Mouse (Mus musculus) heart, adult 18-20 months (tissue): ENCODE data around the gene Dennd1a. TPM values are rescaled to one million over a fixed set of nuclear protein-coding genes. Genes with fewer than 3 reads are reported as not detected.

ENCODE experiments used
- DNase-seq, 2 experiments: peaks; one replicate each; pipeline ENCODE4 v3.0.0; 2021 to 2022; ENCODE audit warnings: mixed read lengths in 1 of 2
- total RNA-seq, 2 experiments: library from RNA; stranded (reverse); gene quantifications; 2 replicates each; pipeline ENCODE4 v1.2.3; 2021

Gene Dennd1a
- total RNA-seq, 2 experiments from 2014 or later, result 22.9 to 27.2 TPM

- peak; percentile 27 to 40 for DNase-seq
Measured at GRCm38 (mm10) chr2:38164326-38165035, 122.7 kb downstream of the Dennd1a start.

DNA sequence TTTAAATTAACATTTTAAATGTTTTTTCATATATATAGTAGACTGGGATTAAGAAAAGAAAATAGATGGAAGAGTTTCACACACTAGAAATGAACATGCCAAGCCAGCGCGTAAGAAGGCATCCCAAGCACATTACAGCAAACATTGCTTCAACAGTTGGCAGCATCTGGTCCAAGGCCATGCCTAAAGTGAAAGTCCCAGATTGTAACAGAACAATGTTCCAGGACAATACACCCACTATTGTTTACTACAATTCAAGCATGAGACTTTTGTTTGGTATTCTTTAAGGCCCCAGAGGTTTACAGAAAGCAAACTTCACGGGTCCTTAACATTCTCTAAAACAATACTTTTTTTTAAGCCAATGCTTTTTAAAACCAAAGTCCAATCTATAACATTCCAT, 124.7 kb downstream of the Dennd1a start:
- DNase-seq, result no peak

DNA sequence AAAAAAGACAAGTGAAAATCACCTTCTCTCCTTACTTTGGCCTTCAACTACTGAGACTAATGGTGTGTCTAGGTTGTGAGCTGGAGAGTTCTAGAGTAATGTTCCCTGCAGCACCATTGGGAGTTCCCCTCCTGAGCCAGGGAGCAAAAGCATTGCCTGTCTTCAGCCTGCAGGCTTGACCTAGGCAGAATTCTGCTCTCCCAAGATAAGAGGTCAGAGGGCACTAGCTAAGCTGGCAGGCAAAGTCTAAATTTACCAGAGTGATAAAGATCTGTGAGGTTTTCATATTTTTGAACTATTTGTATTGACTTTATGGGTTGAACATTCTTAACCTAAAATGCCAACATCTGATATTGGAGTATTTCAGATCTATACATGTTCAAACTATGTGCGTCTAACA, 125.7 kb downstream of the Dennd1a start:
- no peak for DNase-seq

GRCm38 (mm10) chr2:38159736-38160135, 127.5 kb downstream of the Dennd1a start:
- no peak for DNase-seq

GRCm38 (mm10) chr2:38157002-38157401, 130.2 kb downstream of the Dennd1a start:
- DNase-seq, result no peak

- no peak for DNase-seq
Measured at GRCm38 (mm10) chr2:38156001-38156400, 131.2 kb downstream of the Dennd1a start.

- no peak for DNase-seq
Measured at GRCm38 (mm10) chr2:38144831-38145230, 142.4 kb downstream of the Dennd1a start.

DNA sequence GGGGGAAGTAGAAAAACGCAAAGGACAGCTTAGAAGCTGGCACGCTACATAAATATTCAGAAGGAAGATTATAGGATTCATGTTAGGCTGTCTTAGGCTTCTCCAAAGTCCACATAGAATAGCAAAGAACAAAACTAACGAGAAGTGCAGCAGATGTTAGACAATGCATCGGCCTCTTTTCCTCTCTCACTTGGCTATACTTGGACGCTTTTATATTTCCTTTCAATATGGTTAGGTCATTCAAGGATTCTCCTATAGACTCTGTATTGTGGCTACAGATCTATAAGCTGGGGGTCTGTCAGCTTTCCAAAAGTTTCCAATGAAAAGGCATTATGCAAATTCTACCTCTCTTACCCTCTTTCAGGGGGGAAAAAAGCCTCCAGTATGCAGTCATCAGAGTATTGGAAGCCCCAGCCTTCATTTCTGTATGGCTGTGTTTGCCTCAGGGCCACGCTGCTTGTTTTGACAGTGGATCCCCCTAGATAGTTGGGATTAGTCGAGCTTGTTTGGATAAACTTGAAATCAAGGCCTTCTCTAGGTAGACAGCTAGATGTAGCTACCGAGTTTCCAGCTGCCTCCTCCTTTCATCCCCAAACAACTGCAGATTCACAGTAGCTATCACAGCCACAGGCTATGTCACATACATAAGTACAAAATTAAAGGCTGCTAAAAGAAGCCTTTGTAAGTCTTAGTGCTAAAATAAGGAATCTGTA, 143.0 kb downstream of the Dennd1a start:
- DNase-seq, result no peak

DNA sequence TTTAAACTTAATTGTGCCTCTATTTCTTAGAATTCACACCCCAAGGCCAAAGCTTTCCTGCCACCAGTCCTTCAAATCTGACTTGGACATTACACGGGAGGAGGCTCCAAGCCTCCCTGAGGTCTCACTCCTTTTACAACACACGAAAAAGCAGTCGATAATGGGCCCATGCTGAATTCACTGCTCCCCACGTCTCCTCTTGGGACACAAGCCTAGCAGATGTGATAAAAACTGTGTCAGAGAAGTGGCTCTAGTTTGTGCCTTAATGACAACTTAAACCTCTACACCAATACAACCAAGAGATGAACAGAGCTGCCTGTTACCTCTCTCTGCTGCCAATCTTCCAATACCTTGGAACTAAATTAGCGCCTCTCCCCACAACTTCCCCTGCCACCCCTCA, 144.3 kb downstream of the Dennd1a start:
- DNase-seq, result no peak

DNA sequence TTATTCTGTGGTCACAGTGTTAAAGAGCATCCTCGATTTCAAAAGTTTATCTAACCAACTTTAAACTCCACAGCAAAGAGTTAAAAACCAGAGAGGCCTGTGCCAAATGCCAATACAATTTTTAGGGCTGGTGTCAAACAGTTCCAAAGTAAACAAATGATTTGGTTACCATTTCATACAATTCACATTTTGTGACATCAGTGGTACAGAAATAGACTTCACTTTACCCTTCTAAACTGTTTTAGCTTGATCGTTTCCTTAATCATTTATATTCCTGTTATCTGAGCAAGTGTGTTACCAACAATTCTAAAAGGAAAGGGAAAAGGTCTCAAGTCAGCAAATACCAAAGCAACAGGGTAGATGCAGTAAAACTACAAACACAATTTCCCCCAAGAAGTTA, 145.0 kb downstream of the Dennd1a start:
- DNase-seq, result no peak

- no peak for DNase-seq
Measured at GRCm38 (mm10) chr2:38139536-38139935, 147.7 kb downstream of the Dennd1a start.

- peak in 1 of 2 experiments; percentile 10 for DNase-seq
Measured at GRCm38 (mm10) chr2:38137086-38137485, 150.1 kb downstream of the Dennd1a start.

DNA sequence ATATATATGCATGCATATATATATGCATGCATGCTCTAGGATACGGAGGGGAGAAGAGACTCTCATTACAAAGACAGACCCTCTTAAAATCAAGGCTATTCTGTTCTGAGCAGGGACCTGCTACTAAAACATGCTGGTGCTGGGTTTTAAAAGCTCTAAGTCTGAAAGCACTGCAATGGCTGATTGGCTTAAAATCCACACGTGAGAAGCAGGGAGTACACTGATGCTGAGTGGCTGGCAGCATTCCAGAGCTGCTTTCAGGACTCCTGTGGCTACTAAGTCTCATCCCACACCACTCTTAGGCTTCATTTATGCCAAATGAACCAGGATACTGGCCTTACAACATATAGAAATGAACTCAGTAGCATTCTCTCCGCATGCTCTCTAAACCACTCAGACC, 151.8 kb downstream of the Dennd1a start:
- no peak for DNase-seq

GRCm38 (mm10) chr2:38133036-38133825, 154.0 kb downstream of the Dennd1a start:
- DNase-seq, result no peak

GRCm38 (mm10) chr2:38132233-38132822, 154.9 kb downstream of the Dennd1a start:
- DNase-seq, result no peak

DNA sequence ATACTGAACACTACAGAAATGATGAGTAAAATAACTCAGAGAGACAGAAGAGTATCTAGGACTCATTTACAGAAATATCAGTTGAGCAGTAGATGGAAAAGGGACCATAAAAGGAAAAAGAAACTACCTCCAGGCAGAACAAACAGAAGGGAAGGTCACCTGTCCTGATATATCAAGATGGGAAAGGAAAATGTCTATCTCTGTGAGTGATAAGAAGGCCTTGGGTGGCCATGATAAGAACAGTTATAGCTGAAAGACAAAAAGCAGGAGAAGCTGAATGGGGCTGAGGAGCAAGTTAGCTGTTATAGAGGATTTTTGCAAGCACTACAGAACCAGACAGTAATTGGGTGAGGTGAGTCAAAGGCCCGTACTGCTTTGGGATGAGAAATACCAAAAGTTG, 155.7 kb downstream of the Dennd1a start:
- no peak for DNase-seq

DNA sequence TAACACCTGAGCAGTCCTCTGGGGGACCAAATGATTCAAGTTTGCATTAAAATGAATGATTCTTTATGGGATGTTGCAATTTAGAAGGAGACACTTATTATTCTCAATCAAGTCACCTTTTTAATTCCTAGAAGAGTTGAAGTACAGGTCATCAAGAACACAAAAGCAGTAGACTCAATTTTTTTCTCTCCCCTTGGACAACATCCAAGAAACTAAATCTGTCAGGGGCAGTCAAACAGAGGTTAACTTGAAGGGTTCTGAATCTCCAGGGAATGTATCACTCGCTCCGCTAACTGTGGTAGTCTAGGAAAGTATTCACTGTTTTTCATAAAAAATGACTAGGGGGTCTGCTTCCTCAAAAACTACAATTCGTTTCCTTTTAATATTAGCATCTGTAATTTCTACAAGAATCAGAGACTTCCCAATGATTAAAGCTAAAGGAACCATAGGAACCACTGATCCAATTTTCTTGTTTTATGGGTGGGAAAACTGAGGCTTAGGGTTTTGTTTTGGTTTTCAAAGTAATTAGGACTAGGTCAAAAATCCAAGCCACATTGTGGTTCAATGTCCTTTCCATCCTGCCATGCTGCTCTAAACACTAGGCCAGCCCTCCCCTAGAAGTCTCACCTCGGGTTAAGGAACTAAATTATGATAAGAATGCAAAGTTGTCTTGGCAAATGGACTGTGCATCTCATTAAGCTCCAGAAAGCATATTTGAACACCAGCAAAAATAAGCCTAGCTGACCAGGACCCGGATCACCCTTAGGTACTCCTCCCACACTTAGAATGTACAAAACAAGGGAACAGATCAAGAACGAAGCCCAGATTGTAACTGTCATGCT, 157.0 kb downstream of the Dennd1a start:
- DNase-seq, result no peak

- DNase-seq, result peak in 1 of 2 experiments; percentile 7
Measured at GRCm38 (mm10) chr2:38126383-38126732, 160.8 kb downstream of the Dennd1a start.

DNA sequence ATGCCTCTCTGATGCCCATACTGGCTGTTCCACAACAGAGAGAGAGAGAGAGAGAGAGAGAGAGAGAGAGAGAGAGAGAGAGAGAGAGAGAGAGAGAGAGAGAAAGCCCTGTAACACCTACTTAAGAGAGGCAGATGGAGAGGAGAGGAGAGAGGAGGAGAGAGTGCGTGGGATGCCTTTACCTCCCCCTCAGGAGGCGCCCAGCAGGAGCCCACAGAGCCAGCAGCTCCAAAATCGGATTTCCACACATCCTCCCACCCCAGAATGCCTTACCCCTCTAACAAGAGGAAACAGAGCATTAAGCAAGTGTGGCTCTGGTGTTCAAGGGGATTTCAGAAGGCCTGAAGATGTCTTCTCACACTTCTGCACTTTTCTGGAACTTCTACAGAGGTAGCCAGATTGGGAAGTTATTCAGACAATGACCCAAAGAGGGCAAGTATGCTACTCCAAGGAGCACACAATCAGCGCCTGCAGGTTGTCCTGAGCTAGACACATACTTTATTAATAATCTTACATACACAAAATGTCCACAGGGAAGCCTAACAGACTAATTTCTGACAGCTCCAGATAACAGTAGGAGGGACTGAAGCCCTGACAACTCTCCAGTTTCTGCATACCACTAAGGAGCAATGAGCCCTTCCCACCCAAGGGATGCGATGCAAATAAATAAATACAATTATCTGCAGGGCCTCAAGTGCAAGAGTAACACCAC, 161.4 kb downstream of the Dennd1a start:
- no peak for DNase-seq

DNA sequence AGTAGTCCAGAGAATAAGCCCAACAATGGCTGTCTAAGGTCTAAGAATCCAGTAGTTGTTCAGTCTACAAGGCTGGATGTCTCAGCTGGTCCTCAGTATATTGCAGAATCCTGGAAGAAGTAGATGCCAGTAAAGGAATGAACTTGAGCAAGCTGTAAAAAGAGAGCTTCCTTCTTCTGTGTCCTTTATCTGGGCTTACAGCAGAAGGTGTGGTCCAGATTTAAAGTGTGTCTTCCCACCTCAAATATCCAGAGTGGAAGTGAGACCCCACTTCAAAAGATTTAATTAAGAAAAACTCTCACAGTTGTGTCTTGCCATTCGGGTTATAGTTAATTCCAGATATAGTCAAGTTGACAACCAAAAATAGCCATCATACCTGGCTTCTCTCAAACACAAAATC, 162.5 kb downstream of the Dennd1a start:
- DNase-seq, result no peak

- no peak for DNase-seq
Measured at GRCm38 (mm10) chr2:38115000-38115399, 172.2 kb downstream of the Dennd1a start.
